Mouse (Mus musculus) liver, embryonic 15.5 days (tissue): Measurements from ENCODE around the gene Loxl3. TPM values are rescaled to one million over a fixed set of nuclear protein-coding genes. Genes with fewer than 3 reads are reported as not detected.

Source experiments
- ATAC-seq: fragments of 200-750 bp; cut with Nextera tagmentation; 2 replicates; pipeline ENCODE4 v1.8.0; 2017; ENCODE audit warnings: moderate number of reproducible peaks, mild to moderate bottlenecking, moderate library complexity; ENCODE audit not compliant: insufficient read depth
- H3K27ac ChIP-seq: fragments of 300-500 bp; sonication (generic); replicated peaks from 2 replicates; pipeline ENCODE4 v1.5.1; 2015; ENCODE audit warnings: mild to moderate bottlenecking, inconsistent platforms
- H3K27me3 ChIP-seq: fragments of 300-500 bp; sonication (generic); 2 replicates; pipeline ENCODE4 v1.6.1; 2015; ENCODE audit warnings: mild to moderate bottlenecking, inconsistent platforms
- H3K36me3 ChIP-seq: fragments of 300-500 bp; sonication (generic); replicated peaks from 2 replicates; pipeline ENCODE4 v1.6.1; 2015; ENCODE audit warnings: moderate library complexity, mild to moderate bottlenecking, inconsistent platforms
- H3K4me1 ChIP-seq: fragments of 300-500 bp; sonication (generic); replicated peaks from 2 replicates; pipeline ENCODE4 v1.6.1; 2015; ENCODE audit warnings: inconsistent platforms
- H3K4me2 ChIP-seq: fragments of 300-500 bp; sonication (generic); 2 replicates; pipeline ENCODE4 v1.6.1; 2015; ENCODE audit warnings: moderate library complexity, mild to moderate bottlenecking, inconsistent platforms
- H3K4me3 ChIP-seq: fragments of 300-500 bp; sonication (generic); replicated peaks from 2 replicates; pipeline ENCODE4 v1.5.1; 2015; ENCODE audit warnings: mild to moderate bottlenecking, inconsistent platforms
- H3K9ac ChIP-seq: fragments of 300-500 bp; sonication (generic); 2 replicates; pipeline ENCODE4 v1.6.1; 2015; ENCODE audit warnings: moderate library complexity, mild to moderate bottlenecking, inconsistent platforms
- H3K9me3 ChIP-seq: fragments of 300-500 bp; sonication (generic); replicated peaks from 2 replicates; pipeline ENCODE4 v1.6.1; 2016; ENCODE audit warnings: inconsistent platforms
- WGBS: fragments of 180-500 bp; shearing (Covaris S2); methylation state at CpG from one replicate; pipeline ENCODE4 v1.1.7; 2015; ENCODE audit warnings: mixed read lengths; ENCODE audit not compliant: insufficient replicate concordance; 5-methylcytosine and 5-hydroxymethylcytosine counted together
- polyA plus RNA-seq: library from polyadenylated mRNA; unstranded; fragments of >200 nt; fragmentation: Nextera tagmentation; extraction: Ambion mirVana; gene quantifications from 2 replicates; pipeline ENCODE4 v1.2.1, GENCODE M21; 2015

The Loxl3 gene
- polyA plus RNA-seq, 1 experiment from 2014 or later = 2.1 TPM

GRCm38 (mm10) chr6:83069488-83070246 is 35.7 kb downstream of the Loxl3 start:
- WGBS = 2% methylated on average over 69 of the region's 69 CpGs
- H3K4me3 ChIP-seq = peak overlapping the region; percentile 32
- peaks cover 32% of the 10 kb centered on the region for H3K4me1 ChIP-seq
- peak overlapping the region; percentile 54 for H3K4me2 ChIP-seq
- no peak for ATAC-seq
- peaks cover 100% of the 10 kb centered on the region for H3K27me3 ChIP-seq
- H3K27ac ChIP-seq = no peak overlapping the region
- H3K9me3 ChIP-seq = no peaks in the 10 kb centered on the region
- H3K9ac ChIP-seq = no peak overlapping the region
- H3K36me3 ChIP-seq = no peaks in the 10 kb centered on the region

GRCm38 (mm10) chr6:83070247-83070310 is 36.1 kb downstream of the Loxl3 start, which contains the start of gene Tlx2:
TSS of gene Tlx2 (minus strand) at chr6:83070293.
- 4% methylated on average over 10 of the region's 10 CpGs for WGBS
- no peak within 1 kb of the TSS for H3K9ac ChIP-seq
- H3K9me3 ChIP-seq = no peaks in the 10 kb centered on the region
- H3K27me3 ChIP-seq = peaks cover 100% of the 10 kb centered on the region
- ATAC-seq = no peak
- H3K4me2 ChIP-seq = peak within 1 kb of the TSS; percentile 54
- H3K4me1 ChIP-seq = peaks cover 32% of the 10 kb centered on the region
- H3K4me3 ChIP-seq = peak within 1 kb of the TSS; percentile 32
- H3K36me3 ChIP-seq = no peaks in the 10 kb centered on the region
- H3K27ac ChIP-seq = no peak within 1 kb of the TSS

- H3K4me2 ChIP-seq = peak overlapping the region; percentile 27
Observed at GRCm38 (mm10) chr6:83070311-83071219, 36.6 kb downstream of the Loxl3 start.

GRCm38 (mm10) chr6:83071220-83071619 is 37.2 kb downstream of the Loxl3 start:
- WGBS = 2% methylated on average over 24 of the region's 24 CpGs
- peak overlapping the region; percentile 25 for H3K4me2 ChIP-seq
- H3K27ac ChIP-seq = no peak overlapping the region
- H3K9ac ChIP-seq = no peak overlapping the region
- peaks cover 32% of the 10 kb centered on the region for H3K4me1 ChIP-seq
- peaks cover 100% of the 10 kb centered on the region for H3K27me3 ChIP-seq
- ATAC-seq = no peak
- H3K4me3 ChIP-seq = peak overlapping the region; percentile 14; the same call in 1 of the 2 replicates
- no peaks in the 10 kb centered on the region for H3K9me3 ChIP-seq
- no peaks in the 10 kb centered on the region for H3K36me3 ChIP-seq

More at GRCm38 (mm10) chr6:83070311-83071219, 36.6 kb downstream of the Loxl3 start:
- 2% methylated on average over 56 of the region's 58 CpGs for WGBS
- Histone ChIP-seq H3K9me3 (no peaks in the 10 kb centered on the region), H3K27me3 (peaks cover 100% of the 10 kb centered on the region), H3K4me3 (peak overlapping the region; percentile 18; the same call in 1 of the 2 replicates), H3K36me3 (no peaks in the 10 kb centered on the region), H3K4me1 (peaks cover 32% of the 10 kb centered on the region), H3K9ac (no peak overlapping the region), H3K27ac (no peak overlapping the region)
- no peak for ATAC-seq

- Histone ChIP-seq H3K9me3 (no peaks in the 10 kb centered on the region), H3K4me1 (peaks cover 38% of the 10 kb centered on the region), H3K9ac (no peak overlapping the region), H3K36me3 (peaks cover 6% of the 10 kb centered on the region), H3K27me3 (peaks cover 77% of the 10 kb centered on the region), H3K4me3 (no peak overlapping the region), H3K4me2 (no peak overlapping the region), H3K27ac (no peak overlapping the region)
- WGBS = 19% methylated on average over 2 of the region's 2 CpGs
- no peak for ATAC-seq
Observed at GRCm38 (mm10) chr6:83074979-83075378, 41.0 kb downstream of the Loxl3 start.

GRCm38 (mm10) chr6:83077630-83078323 is 43.8 kb downstream of the Loxl3 start, which contains the start of gene Pcgf1:
TSS of gene Pcgf1 (plus strand) at chr6:83077869.
- Histone ChIP-seq H3K36me3 (peaks cover 25% of the 10 kb centered on the region), H3K4me2 (peak within 1 kb of the TSS; percentile 97), H3K4me1 (peaks cover 32% of the 10 kb centered on the region), H3K27me3 (peaks cover 56% of the 10 kb centered on the region), H3K9me3 (no peaks in the 10 kb centered on the region), H3K27ac (peak within 1 kb of the TSS; percentile 88), H3K9ac (peak within 1 kb of the TSS; percentile 78), H3K4me3 (peak within 1 kb of the TSS; percentile 79)
- peak; percentile 41 for ATAC-seq
- under 1% methylated on average over 54 of the region's 54 CpGs for WGBS

- WGBS = under 1% methylated on average over 46 of the region's 46 CpGs
- peak; percentile 90 for ATAC-seq
Observed at GRCm38 (mm10) chr6:83078324-83078858, 44.4 kb downstream of the Loxl3 start.

GRCm38 (mm10) chr6:83080210-83080609 is 46.2 kb downstream of the Loxl3 start:
- H3K9me3 ChIP-seq = no peaks in the 10 kb centered on the region
- H3K4me1 ChIP-seq = peaks cover 32% of the 10 kb centered on the region
- no peak overlapping the region for H3K4me3 ChIP-seq
- peaks cover 56% of the 10 kb centered on the region for H3K27me3 ChIP-seq
- WGBS = 91% methylated on average over 5 of the region's 5 CpGs
- ATAC-seq = no peak
- no peak overlapping the region for H3K4me2 ChIP-seq
- no peak overlapping the region for H3K27ac ChIP-seq
- H3K36me3 ChIP-seq = peaks cover 25% of the 10 kb centered on the region
- H3K9ac ChIP-seq = no peak overlapping the region

More at GRCm38 (mm10) chr6:83078324-83078858, 44.4 kb downstream of the Loxl3 start:
- Histone ChIP-seq H3K9me3 (no peaks in the 10 kb centered on the region), H3K4me3 (peak overlapping the region; percentile 79), H3K27ac (peak overlapping the region; percentile 88), H3K36me3 (peaks cover 25% of the 10 kb centered on the region), H3K4me2 (peak overlapping the region; percentile 97), H3K4me1 (peaks cover 32% of the 10 kb centered on the region), H3K9ac (peak overlapping the region; percentile 78), H3K27me3 (peaks cover 56% of the 10 kb centered on the region)

- Histone ChIP-seq H3K27me3 (peaks cover 64% of the 10 kb centered on the region), H3K36me3 (peaks cover 25% of the 10 kb centered on the region), H3K9me3 (no peaks in the 10 kb centered on the region), H3K27ac (no peak overlapping the region), H3K4me2 (no peak overlapping the region), H3K4me3 (no peak overlapping the region), H3K9ac (no peak overlapping the region), H3K4me1 (peaks cover 34% of the 10 kb centered on the region)
- 39% methylated on average over 5 of the region's 5 CpGs for WGBS
- no peak for ATAC-seq
Observed at GRCm38 (mm10) chr6:83083497-83083896, 49.5 kb downstream of the Loxl3 start.

GRCm38 (mm10) chr6:83084477-83084876 is 50.5 kb downstream of the Loxl3 start:
- 18% methylated on average over 6 of the region's 6 CpGs for WGBS
- no peak overlapping the region for H3K4me3 ChIP-seq
- no peak overlapping the region for H3K27ac ChIP-seq
- peaks cover 74% of the 10 kb centered on the region for H3K27me3 ChIP-seq
- ATAC-seq = no peak
- no peak overlapping the region for H3K4me2 ChIP-seq
- peaks cover 24% of the 10 kb centered on the region for H3K4me1 ChIP-seq
- no peaks in the 10 kb centered on the region for H3K9me3 ChIP-seq
- peaks cover 24% of the 10 kb centered on the region for H3K36me3 ChIP-seq
- no peak overlapping the region for H3K9ac ChIP-seq
